Mouse (Mus musculus) heart, embryonic 13.5 days (tissue): ENCODE measurements at regions not wholly inside any gene's neighbourhood (a gene's known extent, or its start where the extent isn't known, plus 50 kb on each side); places are given as distances from the start of the nearest gene placed in this dataset.

Experiments
- ATAC-seq: fragments of 200-750 bp; cut with Nextera tagmentation; 2 replicates; pipeline ENCODE4 v1.8.0; 2017; ENCODE audit warnings: moderate TSS enrichment; ENCODE audit not compliant: insufficient number of reproducible peaks, low FRiP score, low TSS enrichment; ENCODE audit errors: extremely low read depth
- H3K27ac ChIP-seq: fragments of 300-500 bp; sonication (generic); replicated peaks from 2 replicates; pipeline ENCODE4 v1.5.1; 2015; ENCODE audit warnings: moderate library complexity, mild to moderate bottlenecking, inconsistent platforms
- H3K27me3 ChIP-seq: fragments of 300-500 bp; sonication (generic); replicated peaks from 2 replicates; pipeline ENCODE4 v1.6.1; 2015; ENCODE audit warnings: mild to moderate bottlenecking, inconsistent platforms
- H3K36me3 ChIP-seq: fragments of 300-500 bp; sonication (generic); 2 replicates; pipeline ENCODE4 v1.6.1; 2015; ENCODE audit warnings: mild to moderate bottlenecking, inconsistent platforms
- H3K4me1 ChIP-seq: fragments of 300-500 bp; sonication (generic); 2 replicates; pipeline ENCODE4 v1.6.1; 2015; ENCODE audit warnings: inconsistent platforms
- H3K4me2 ChIP-seq: fragments of 300-500 bp; sonication (generic); 2 replicates; pipeline ENCODE4 v1.6.1; 2015; ENCODE audit warnings: inconsistent platforms, mild to moderate bottlenecking, moderate library complexity
- H3K4me3 ChIP-seq: fragments of 300-500 bp; sonication (generic); 2 replicates; pipeline ENCODE4 v1.5.1; 2015; ENCODE audit warnings: moderate library complexity, mild to moderate bottlenecking, inconsistent platforms
- H3K9ac ChIP-seq: fragments of 300-500 bp; sonication (generic); 2 replicates; pipeline ENCODE4 v1.6.1; 2015; ENCODE audit warnings: inconsistent platforms, mild to moderate bottlenecking, moderate library complexity
- H3K9me3 ChIP-seq: fragments of 300-500 bp; sonication (generic); 2 replicates; pipeline ENCODE4 v1.6.1; 2016; ENCODE audit warnings: inconsistent platforms
- WGBS: fragments of 180-500 bp; shearing (Covaris S2); methylation state at CpG from one replicate; pipeline ENCODE4 v1.1.7; 2015; ENCODE audit warnings: mixed read lengths; 5-methylcytosine and 5-hydroxymethylcytosine counted together

GRCm38 (mm10) chr8:100796628-100797027 lies 1380.4 kb upstream of the Cdh8 start:
- H3K27ac ChIP-seq, result no peak overlapping the region
- no peak for ATAC-seq
- H3K4me1 ChIP-seq, result no peaks in the 10 kb centered on the region
- H3K27me3 ChIP-seq, result no peaks in the 10 kb centered on the region
- H3K9me3 ChIP-seq, result no peaks in the 10 kb centered on the region
- H3K9ac ChIP-seq, result no peak overlapping the region
- WGBS, result 32% methylated on average over 1 of the region's 1 CpGs
- H3K4me2 ChIP-seq, result no peak overlapping the region
- H3K36me3 ChIP-seq, result no peaks in the 10 kb centered on the region
- H3K4me3 ChIP-seq, result no peak overlapping the region

- Histone ChIP-seq H3K4me1 (no peaks in the 10 kb centered on the region), H3K9ac (no peak overlapping the region), H3K4me3 (no peak overlapping the region), H3K4me2 (no peak overlapping the region), H3K36me3 (no peaks in the 10 kb centered on the region), H3K27ac (no peak overlapping the region), H3K27me3 (no peaks in the 10 kb centered on the region), H3K9me3 (no peaks in the 10 kb centered on the region)
- 82% methylated on average over 7 of the region's 7 CpGs for WGBS
- no peak for ATAC-seq
Measured at GRCm38 (mm10) chr8:100793951-100794350, 1377.7 kb upstream of the Cdh8 start.

- H3K9me3 ChIP-seq, result no peaks in the 10 kb centered on the region
- no peaks in the 10 kb centered on the region for H3K27me3 ChIP-seq
- no peaks in the 10 kb centered on the region for H3K36me3 ChIP-seq
- no peaks in the 10 kb centered on the region for H3K4me1 ChIP-seq
- no peak overlapping the region for H3K27ac ChIP-seq
- WGBS, result 74% methylated on average over 11 of the region's 11 CpGs
- ATAC-seq, result no peak
- H3K4me2 ChIP-seq, result no peak overlapping the region
- no peak overlapping the region for H3K4me3 ChIP-seq
- H3K9ac ChIP-seq, result no peak overlapping the region
Measured at GRCm38 (mm10) chr8:100790592-100791141, 1374.4 kb upstream of the Cdh8 start.

GRCm38 (mm10) chr8:100788132-100788531 lies 1371.9 kb upstream of the Cdh8 start:
- WGBS, result 66% methylated on average over 6 of the region's 6 CpGs
- no peak overlapping the region for H3K27ac ChIP-seq
- ATAC-seq, result no peak
- no peak overlapping the region for H3K9ac ChIP-seq
- no peaks in the 10 kb centered on the region for H3K27me3 ChIP-seq
- H3K36me3 ChIP-seq, result no peaks in the 10 kb centered on the region
- no peaks in the 10 kb centered on the region for H3K9me3 ChIP-seq
- H3K4me1 ChIP-seq, result no peaks in the 10 kb centered on the region
- H3K4me3 ChIP-seq, result no peak overlapping the region
- no peak overlapping the region for H3K4me2 ChIP-seq

GRCm38 (mm10) chr8:100772742-100773370 lies 1356.6 kb upstream of the Cdh8 start:
- H3K36me3 ChIP-seq, result no peaks in the 10 kb centered on the region
- H3K4me2 ChIP-seq, result peak overlapping the region; percentile 36
- WGBS, result 27% methylated on average over 9 of the region's 9 CpGs
- no peaks in the 10 kb centered on the region for H3K27me3 ChIP-seq
- H3K4me1 ChIP-seq, result no peaks in the 10 kb centered on the region
- no peak overlapping the region for H3K27ac ChIP-seq
- no peaks in the 10 kb centered on the region for H3K9me3 ChIP-seq
- no peak overlapping the region; the same call in 1 of the 2 replicates for H3K4me3 ChIP-seq
- peak overlapping the region; percentile 12; the same call in 1 of the 2 replicates for H3K9ac ChIP-seq
- ATAC-seq, result no peak

- Histone ChIP-seq H3K27me3 (no peaks in the 10 kb centered on the region), H3K27ac (no peak overlapping the region), H3K9ac (no peak overlapping the region), H3K9me3 (no peaks in the 10 kb centered on the region), H3K36me3 (no peaks in the 10 kb centered on the region), H3K4me2 (no peak overlapping the region), H3K4me1 (no peaks in the 10 kb centered on the region), H3K4me3 (no peak overlapping the region)
- WGBS, result 58% methylated on average over 4 of the region's 4 CpGs
- ATAC-seq, result no peak
Measured at GRCm38 (mm10) chr8:100769617-100770016, 1353.3 kb upstream of the Cdh8 start.

GRCm38 (mm10) chr8:100733927-100734326 lies 1317.7 kb upstream of the Cdh8 start:
- Histone ChIP-seq H3K9me3 (no peaks in the 10 kb centered on the region), H3K27ac (no peak overlapping the region), H3K27me3 (no peaks in the 10 kb centered on the region), H3K9ac (no peak overlapping the region), H3K4me2 (no peak overlapping the region), H3K4me1 (no peaks in the 10 kb centered on the region), H3K4me3 (no peak overlapping the region), H3K36me3 (no peaks in the 10 kb centered on the region)
- 64% methylated on average over 4 of the region's 4 CpGs for WGBS
- no peak for ATAC-seq

- no peaks in the 10 kb centered on the region for H3K4me1 ChIP-seq
- 63% methylated on average over 2 of the region's 2 CpGs for WGBS
- no peak for ATAC-seq
- no peaks in the 10 kb centered on the region for H3K27me3 ChIP-seq
- H3K4me2 ChIP-seq, result no peak overlapping the region
- H3K36me3 ChIP-seq, result no peaks in the 10 kb centered on the region
- no peak overlapping the region for H3K27ac ChIP-seq
- no peak overlapping the region for H3K4me3 ChIP-seq
- H3K9me3 ChIP-seq, result no peaks in the 10 kb centered on the region
- H3K9ac ChIP-seq, result no peak overlapping the region
Measured at GRCm38 (mm10) chr8:100702365-100702764, 1286.1 kb upstream of the Cdh8 start.

- no peak overlapping the region for H3K4me2 ChIP-seq
- WGBS, result 72% methylated on average over 3 of the region's 3 CpGs
Measured at GRCm38 (mm10) chr8:100695043-100695442, 1278.8 kb upstream of the Cdh8 start.

GRCm38 (mm10) chr8:100678580-100678979 lies 1262.3 kb upstream of the Cdh8 start:
- Histone ChIP-seq H3K27me3 (no peaks in the 10 kb centered on the region), H3K9ac (no peak overlapping the region), H3K4me2 (no peak overlapping the region), H3K4me1 (no peaks in the 10 kb centered on the region), H3K4me3 (no peak overlapping the region), H3K36me3 (no peaks in the 10 kb centered on the region), H3K27ac (no peak overlapping the region), H3K9me3 (no peaks in the 10 kb centered on the region)
- 77% methylated on average over 3 of the region's 3 CpGs for WGBS
- ATAC-seq, result no peak

More at GRCm38 (mm10) chr8:100695043-100695442, 1278.8 kb upstream of the Cdh8 start:
- Histone ChIP-seq H3K36me3 (no peaks in the 10 kb centered on the region), H3K9ac (no peak overlapping the region), H3K4me1 (no peaks in the 10 kb centered on the region), H3K27ac (no peak overlapping the region), H3K9me3 (no peaks in the 10 kb centered on the region), H3K4me3 (no peak overlapping the region), H3K27me3 (no peaks in the 10 kb centered on the region)
- ATAC-seq, result no peak
